Mouse (Mus musculus) E14TG2a.4 (cell line): Measurements from ENCODE around the gene Rimbp3.
A peak's percentile ranks its signal among the peaks of the same experiment; 100 is the strongest.

Source experiments
- H3K27me3 ChIP-seq: 2 replicates; pipeline ENCODE4 v1.6.1; 2014; ENCODE audit warnings: low read length, control low read depth; ENCODE audit not compliant: insufficient read depth
- H3K36me3 ChIP-seq: 2 replicates; pipeline ENCODE4 v1.6.1; 2014; ENCODE audit warnings: low read length, control low read depth; ENCODE audit not compliant: insufficient read depth
- H3K4me1 ChIP-seq: replicated peaks from 2 replicates; pipeline ENCODE4 v1.6.1; 2014; ENCODE audit warnings: low read depth, low read length, control low read depth
- H3K4me3 ChIP-seq: replicated peaks from 2 replicates; pipeline ENCODE4 v1.5.1; 2014; ENCODE audit warnings: mild to moderate bottlenecking, low read length
- H3K9me3 ChIP-seq: 2 replicates; pipeline ENCODE4 v1.6.1; 2014; ENCODE audit warnings: low read length, control low read depth
- CTCF ChIP-seq: conservative IDR thresholded peaks from 2 replicates; pipeline ENCODE4 v1.5.1; 2014; ENCODE audit warnings: low read length
- NANOG ChIP-seq: IDR thresholded peaks from 2 replicates; pipeline ENCODE4 v1.6.1; 2014; ENCODE audit warnings: borderline replicate concordance, low read length, mixed read lengths
- POU5F1 ChIP-seq: IDR thresholded peaks from 2 replicates; pipeline ENCODE4 v1.6.1; 2014; ENCODE audit warnings: low read length, borderline replicate concordance

The Rimbp3 gene

DNA sequence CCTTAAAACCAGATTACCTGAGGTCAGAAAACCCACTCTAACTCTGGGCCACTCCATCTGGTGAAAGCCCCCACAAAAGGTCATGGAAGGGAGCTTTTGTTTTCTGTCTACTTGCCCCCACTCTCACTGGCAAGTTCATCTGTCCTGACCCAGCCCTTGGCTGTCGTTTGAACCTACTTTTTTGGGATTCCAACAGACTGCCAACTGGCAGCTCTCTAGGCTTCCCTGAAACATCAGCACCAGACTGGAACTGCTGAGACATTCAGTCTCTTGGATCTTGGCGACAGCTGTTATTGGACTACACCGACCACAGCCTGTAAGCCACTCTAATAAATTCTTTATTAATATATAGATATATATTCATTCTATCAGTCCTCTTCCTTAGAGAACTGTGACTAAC lies 25.4 kb upstream of the Rimbp3 start:
- Histone ChIP-seq H3K27me3 (no peaks in the 10 kb centered on the region), H3K4me3 (no peak overlapping the region), H3K4me1 (peaks cover 66% of the 10 kb centered on the region), H3K9me3 (no peaks in the 10 kb centered on the region), H3K36me3 (peaks cover 74% of the 10 kb centered on the region)
- no peak for TF ChIP-seq CTCF
- TF ChIP-seq NANOG, result no peak
- no peak for TF ChIP-seq POU5F1

DNA sequence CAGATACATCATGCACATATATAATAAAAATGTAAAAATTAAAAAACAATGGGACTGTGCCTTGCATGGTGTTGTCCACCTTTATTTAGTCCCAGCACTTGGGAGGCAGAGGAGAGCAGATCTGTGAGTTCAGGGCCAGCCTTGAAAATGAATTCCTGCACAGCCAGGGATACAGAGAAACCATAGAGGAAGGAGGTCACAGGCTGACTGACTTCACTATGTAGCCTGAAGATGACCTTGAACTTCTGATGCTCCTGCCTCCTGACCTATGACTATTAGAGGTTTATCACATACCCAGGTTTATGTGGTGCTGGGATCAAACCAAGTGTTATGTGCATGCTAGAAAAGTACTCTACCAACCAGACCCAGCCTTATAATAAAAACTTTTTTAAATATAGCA lies 22.9 kb upstream of the Rimbp3 start:
- H3K4me3 ChIP-seq, result no peak overlapping the region
- H3K4me1 ChIP-seq, result peaks cover 71% of the 10 kb centered on the region
- H3K27me3 ChIP-seq, result no peaks in the 10 kb centered on the region
- TF ChIP-seq CTCF (no peak), NANOG (no peak), POU5F1 (no peak)
- no peaks in the 10 kb centered on the region for H3K9me3 ChIP-seq
- peaks cover 67% of the 10 kb centered on the region for H3K36me3 ChIP-seq

DNA sequence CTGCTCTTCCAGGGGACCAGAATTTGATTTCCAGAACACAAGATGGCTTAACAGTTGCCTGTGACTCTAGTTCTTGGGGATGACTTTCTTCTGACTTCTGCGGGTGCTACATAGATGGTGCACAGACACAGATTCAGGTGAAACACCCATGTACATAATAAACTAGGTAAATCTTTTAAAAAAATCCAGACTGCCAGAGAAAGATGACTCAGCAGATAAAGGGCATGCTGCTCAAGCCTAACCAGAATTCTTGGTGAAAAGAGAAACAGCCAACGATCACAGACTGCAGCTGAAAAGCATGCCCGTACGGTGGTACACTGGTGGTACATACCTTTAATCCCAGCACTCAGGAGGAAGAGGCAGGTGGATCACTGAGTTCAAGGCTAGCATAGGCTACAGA lies 14.6 kb upstream of the Rimbp3 start:
- Histone ChIP-seq H3K4me3 (no peak overlapping the region), H3K36me3 (peaks cover 61% of the 10 kb centered on the region), H3K9me3 (no peaks in the 10 kb centered on the region), H3K4me1 (peaks cover 84% of the 10 kb centered on the region), H3K27me3 (no peaks in the 10 kb centered on the region)
- TF ChIP-seq NANOG (no peak), POU5F1 (no peak), CTCF (no peak)

DNA sequence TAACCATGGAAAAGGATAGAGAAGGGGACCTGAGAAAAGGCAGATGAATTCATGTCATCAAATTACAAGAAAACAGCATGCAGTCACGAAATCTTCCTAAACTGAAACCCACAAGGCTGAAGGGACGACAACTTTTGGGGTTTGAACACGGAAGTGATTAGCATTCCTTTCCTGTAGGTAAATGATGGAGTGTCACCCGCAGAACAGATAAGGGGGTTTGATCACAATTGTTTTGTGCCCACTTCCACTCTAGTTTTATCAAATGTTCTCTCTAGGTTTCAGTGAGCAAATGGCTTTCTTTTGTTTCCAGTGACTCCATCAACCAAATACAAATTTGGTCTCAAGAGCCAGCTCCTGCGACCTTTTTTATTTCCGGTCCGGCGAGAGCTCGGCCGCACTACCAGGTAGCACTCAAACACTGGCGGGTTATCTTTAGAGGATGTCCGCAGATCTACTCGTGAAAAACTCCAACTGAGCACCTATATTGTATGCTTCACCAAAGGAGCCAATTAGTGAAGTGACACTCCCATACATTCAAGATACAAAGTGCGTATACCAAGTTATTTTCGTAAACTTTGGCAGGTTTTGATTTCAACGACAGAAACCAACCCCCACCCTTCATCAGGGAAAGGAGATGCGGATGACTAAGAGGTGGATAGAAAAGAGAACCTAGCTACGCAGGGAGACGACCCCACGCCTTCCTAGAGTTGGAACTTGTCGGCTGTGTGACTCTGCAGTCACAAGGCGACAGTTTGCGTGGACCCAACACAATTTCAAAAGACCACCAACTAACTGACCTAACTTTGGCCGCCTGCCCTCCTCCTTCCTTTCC lies 8.1 kb upstream of the Rimbp3 start:
- Histone ChIP-seq H3K27me3 (no peaks in the 10 kb centered on the region), H3K4me1 (peaks cover 55% of the 10 kb centered on the region), H3K36me3 (peaks cover 34% of the 10 kb centered on the region), H3K9me3 (no peaks in the 10 kb centered on the region), H3K4me3 (peak overlapping the region; percentile 98)
- TF ChIP-seq NANOG (no peak), POU5F1 (no peak), CTCF (no peak)

DNA sequence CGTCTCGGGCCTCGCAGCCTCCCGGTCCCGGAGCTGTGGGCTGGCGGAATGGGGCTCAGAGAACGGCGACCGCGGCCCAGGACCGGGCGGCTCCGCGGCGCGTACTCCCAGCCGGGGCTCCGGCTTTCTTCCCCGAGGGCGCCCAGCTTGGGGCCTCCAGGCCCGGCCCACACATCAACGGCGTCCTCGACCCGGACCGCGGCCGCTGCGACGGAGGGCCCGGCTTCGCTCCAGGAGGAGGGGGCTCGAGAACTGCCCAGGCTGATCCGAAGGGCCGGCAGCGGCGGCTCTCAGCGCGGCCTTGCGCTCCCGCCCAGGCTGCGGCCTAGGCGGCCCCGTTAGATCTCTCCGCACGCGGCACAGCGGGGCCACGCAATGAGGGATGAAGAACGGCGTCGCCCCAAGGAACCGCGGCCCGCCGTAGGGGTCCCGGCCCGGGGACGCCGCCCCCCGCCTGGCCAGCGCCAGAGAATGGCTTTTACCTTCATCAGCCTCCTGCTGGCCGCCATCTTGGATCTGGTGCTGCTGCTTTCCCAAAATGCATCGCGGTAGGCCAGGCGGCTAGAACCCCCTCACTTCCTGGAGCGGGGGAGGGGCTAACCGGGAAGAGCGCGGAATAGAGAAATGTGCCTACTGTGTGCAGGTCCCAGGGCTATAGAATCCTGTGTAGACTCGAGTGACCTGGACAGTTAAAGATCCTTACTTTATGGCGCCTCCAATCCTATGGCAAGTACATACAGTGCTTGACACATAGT lies 7.3 kb upstream of the Rimbp3 start:
- Histone ChIP-seq H3K4me3 (peak overlapping the region; percentile 98), H3K36me3 (peaks cover 29% of the 10 kb centered on the region), H3K27me3 (peaks cover 2% of the 10 kb centered on the region), H3K4me1 (peaks cover 47% of the 10 kb centered on the region), H3K9me3 (no peaks in the 10 kb centered on the region)
- TF ChIP-seq CTCF, result no peak
- TF ChIP-seq NANOG, result no peak
- TF ChIP-seq POU5F1, result no peak

DNA sequence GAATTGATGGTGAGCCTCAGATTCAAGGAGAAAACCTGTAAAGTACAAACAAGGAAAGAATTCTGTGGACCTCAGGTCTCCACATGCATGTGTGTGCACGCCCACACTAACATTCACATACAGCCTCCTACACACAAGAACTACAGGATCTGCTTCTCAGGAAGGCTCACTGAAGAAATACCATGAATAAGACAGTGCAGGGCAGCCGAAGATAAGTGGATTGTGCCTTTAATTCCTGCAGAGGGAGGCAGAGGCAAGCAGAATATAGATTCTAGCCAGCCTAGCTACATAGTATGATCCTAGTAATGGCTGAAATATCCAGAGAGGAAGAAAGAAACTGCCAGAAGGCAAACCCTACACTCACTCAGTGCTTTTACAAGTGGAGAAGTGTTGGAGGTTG lies 6.4 kb upstream of the Rimbp3 start:
- no peak for TF ChIP-seq CTCF
- no peak for TF ChIP-seq NANOG
- TF ChIP-seq POU5F1, result no peak

DNA sequence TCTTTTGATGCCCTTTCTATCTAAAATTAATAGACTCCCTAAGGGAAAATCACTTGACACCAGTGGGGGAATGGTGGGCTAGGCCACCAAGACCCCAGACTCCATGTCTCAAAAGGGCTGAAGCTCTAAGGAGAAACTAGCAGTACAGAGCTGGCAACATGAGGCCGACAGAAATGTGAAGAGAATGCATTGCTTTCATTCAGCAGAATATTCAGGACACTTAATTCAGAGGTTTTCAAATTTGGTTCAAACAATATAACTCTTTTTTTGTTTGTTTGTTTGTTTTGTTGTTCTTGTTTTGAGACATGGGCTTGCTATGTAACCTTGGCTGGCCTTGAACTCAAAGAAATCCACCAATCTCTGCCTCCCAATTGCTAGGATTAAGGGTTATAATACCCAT lies 5.9 kb upstream of the Rimbp3 start, which contains the start of gene Ube2l3:
Ube2l3 (minus strand) TSS at position 101 of the 400 bp plus-strand sequence.
- Histone ChIP-seq H3K27me3 (peaks cover 12% of the 10 kb centered on the region), H3K9me3 (no peaks in the 10 kb centered on the region), H3K36me3 (peaks cover 21% of the 10 kb centered on the region), H3K4me3 (peak within 1 kb of the TSS; percentile 98), H3K4me1 (peaks cover 37% of the 10 kb centered on the region)
- TF ChIP-seq NANOG (no peak), CTCF (no peak), POU5F1 (no peak)

More for the DNA sequence above, 6.4 kb upstream of the Rimbp3 start:
- Histone ChIP-seq H3K4me1 (peaks cover 40% of the 10 kb centered on the region), H3K27me3 (peaks cover 9% of the 10 kb centered on the region), H3K9me3 (no peaks in the 10 kb centered on the region), H3K4me3 (peak overlapping the region; percentile 98), H3K36me3 (peaks cover 23% of the 10 kb centered on the region)

DNA sequence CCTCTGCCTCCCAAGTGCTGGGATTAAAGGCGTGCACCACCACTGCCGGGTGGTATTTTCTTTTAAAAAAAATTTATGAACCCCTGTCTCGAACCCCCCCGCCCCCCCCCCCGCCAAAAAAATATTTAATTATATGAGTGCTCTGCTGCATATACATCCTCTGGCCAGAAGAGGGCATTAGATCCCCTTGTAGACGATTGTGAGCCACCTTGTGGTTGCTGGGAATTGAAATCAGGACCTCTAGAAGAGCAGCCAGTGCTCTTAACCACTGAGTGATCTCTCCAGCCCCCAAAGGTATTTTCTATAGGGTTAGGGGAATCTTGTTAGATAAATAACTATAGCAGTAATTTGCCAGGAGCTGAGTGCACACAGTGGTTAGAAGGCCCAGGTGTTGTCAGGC lies 3.4 kb upstream of the Rimbp3 start:
- no peak overlapping the region for H3K4me3 ChIP-seq
- H3K27me3 ChIP-seq, result peaks cover 29% of the 10 kb centered on the region
- no peaks in the 10 kb centered on the region for H3K9me3 ChIP-seq
- peaks cover 27% of the 10 kb centered on the region for H3K4me1 ChIP-seq
- peak; percentile 58 for TF ChIP-seq CTCF
- TF ChIP-seq POU5F1, result no peak
- 0 out of 2 replicates have a peak, but pooled peaks cover 1% of the 10 kb centered on the region for H3K36me3 ChIP-seq

DNA sequence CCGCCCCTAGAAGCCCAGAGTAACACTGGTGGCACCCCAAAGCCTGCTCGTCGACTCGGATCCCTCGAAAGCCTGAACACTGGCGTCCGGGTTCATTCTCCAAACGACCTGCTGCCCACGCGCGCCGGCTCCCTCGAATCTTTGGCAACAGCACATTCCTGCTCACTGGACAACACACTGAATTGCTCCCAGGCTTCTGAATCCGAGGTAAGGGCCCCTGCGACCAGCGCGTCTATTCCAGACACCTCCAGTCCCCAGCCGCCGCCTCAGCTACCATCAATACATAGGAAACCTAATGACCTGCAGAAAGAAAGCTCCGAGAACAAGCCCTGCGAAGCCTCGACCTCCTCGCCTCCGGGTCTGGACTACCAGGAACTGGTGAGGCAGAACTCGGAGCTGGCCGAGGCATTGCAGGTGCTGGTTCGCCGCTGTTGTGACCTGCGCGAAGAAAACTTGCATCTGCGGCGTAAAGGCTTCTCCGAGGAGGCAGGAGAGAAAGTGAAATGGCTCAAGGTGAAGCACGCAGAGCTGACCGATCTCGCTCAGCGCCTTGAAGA lies 1.1 kb downstream of the Rimbp3 start:
- TF ChIP-seq POU5F1 (no peak), CTCF (no peak), NANOG (no peak)
- Histone ChIP-seq H3K27me3 (peaks cover 55% of the 10 kb centered on the region), H3K4me1 (peaks cover 39% of the 10 kb centered on the region), H3K9me3 (no peaks in the 10 kb centered on the region), H3K4me3 (peak overlapping the region; percentile 88), H3K36me3 (peaks cover 29% of the 10 kb centered on the region)
